Mouse (Mus musculus): ENCODE results near the gene Snx1.

Gene Snx1

DNA sequence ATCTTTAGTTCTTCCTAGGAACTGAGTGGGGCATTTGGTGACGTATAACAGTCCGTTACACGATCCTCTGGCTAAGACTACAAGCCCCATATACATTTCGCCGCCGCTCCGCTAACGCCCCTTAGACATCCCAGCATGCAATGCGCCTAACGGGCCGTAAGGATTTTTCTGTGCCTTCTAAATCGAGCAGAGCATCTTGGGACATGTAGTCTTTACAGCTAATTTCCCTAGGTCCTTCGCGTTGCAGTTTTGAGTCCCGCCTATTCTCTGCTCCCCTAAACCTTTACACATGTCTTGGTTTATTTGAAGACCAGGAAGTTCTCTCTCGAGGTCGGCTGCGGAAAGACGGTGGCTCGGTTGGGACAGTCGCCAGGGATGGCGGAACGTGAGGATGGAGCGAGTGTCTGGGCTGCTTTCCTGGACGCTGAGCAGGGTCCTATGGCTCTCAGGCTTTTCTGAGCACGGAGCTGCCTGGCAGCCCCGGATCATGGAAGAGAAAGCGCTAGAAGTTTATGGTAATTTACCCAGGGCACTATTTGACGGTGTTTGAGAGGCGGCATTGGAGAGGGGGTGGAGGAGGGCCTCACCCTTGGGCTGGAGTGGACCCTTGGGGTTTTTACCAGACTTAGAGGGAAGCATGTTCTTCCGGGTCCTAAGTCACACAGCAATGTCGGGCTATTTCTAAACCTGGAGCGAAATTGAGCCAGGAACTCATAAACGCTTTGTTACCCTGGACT, at the start of gene Snx1, which contains the start of gene Ciao2a:
TSS of gene Snx1 (minus strand) at position 132 of the 737 bp plus-strand sequence.
TSS of gene Ciao2a (plus strand) at position 156 of the 737 bp plus-strand sequence.
- in situ Hi-C loops (cut with MboI) = no loop called here

DNA sequence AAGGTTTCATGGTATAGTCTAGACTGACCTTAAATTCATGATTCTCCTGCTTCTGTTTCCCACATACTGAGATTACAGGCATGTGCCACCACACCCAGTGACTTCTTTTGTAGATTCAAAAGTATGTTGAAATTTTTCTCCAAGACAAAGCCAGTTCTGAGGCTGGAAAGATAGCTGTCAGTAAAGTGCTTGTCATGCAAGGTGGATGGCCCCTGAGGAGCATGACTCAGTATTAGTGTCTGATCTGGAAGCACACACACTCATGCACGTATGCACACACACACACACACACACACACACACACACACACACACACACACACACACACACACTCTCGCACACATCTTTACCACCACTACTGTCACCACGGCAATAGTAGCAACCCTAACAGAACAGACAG, 48.6 kb upstream of the Snx1 start:
- in situ Hi-C loops (cut with MboI) = no loop called here

DNA sequence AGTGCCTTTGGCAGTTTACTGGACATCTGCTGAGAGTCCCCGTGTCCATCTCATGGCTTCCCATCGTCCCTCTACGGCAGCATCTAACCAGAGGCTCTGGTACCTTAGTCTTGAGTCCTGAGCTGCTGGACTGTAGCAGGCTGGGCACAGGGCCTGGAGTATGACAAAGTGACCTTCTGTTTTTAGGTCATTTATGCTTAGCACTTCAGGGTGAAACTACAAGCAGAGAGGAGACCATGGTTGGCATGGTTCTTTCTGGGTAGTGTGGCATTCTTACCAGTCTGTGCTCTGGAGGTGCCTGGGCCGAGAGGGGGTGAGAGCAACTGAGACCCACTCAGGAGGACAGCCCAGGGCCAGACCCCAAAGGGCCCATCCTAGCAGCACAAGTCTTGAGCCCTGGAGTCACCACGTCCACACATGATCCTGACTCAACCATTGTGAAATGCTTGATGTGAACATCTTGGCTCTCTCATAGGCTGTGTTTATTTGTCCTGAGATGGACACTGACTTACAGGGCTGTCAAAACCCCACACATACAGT, 47.0 kb upstream of the Snx1 start:
- in situ Hi-C loops (cut with MboI) = no loop called here

DNA sequence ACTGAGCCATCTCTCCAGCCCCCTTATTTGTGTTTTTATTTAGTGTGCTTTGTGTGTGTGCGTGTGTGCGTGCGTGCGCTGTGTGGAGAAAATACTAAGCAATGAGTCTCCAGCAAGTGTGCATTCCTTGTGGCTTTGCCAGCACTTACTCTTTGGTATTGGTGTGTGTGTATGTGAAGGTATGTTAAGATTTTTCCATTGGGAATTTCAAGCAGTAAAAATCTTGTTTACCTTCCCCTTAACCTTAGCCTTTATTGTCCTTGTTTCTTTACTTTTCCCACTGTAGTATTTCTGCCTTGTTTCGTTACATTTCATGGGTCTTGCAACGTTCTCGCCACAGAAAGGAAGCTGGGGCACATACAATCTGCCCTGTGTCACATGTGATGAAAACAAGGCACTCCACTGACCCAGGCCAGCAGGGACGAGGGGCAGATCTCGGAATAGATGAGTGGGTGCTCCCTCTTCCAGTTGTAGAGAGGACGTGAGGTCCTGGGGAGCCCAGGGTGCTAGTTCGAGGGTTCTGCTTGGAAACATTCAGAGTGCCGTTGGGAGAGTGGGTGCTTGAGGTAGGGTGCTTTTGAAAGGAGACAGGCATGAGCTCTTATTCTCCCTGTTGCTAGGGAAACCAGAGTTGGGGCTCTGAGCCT, 45.0 kb upstream of the Snx1 start:
- in situ Hi-C loops (cut with MboI) = no loop called here

DNA sequence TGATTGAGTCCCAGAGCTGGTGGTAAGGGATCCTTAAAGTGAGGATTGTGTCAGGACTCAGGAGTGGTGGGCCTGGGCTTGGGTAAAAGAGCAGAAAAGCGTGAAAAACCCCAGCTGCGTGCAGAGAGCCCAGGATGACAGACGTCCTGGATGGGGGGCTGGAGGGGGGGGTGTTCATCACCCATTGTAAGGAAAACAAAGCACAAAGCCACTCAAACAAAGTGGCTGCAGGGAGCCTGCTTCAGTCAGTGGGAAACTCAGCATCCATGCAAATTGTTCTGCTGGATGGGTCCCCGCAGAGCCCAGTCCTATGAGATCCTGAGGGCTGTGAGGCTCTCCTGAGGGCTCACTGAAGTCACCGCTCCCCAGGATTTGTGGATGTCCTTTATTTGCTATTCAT, 44.1 kb upstream of the Snx1 start:
- in situ Hi-C loops (cut with MboI) = no loop called here

DNA sequence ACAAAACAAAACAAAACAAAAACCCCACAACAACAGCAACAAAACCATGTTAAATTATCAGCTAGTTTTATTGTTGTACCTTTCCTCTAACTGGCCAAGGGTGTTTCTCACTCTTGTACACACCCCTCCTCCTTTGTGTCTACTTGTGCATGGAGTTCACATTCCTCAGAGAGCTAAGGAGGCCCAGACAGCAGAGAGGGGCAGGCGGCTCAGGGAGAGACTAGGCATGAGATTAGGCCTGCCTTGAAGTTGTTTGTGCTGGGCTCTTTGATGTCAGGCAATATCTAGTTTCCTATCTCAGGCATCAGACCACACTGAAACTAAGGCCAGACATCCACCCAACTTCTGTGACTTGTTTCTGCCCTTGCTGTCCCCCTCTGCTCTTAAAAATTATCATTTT, 41.8 kb upstream of the Snx1 start:
- in situ Hi-C loops (cut with MboI) = no loop called here

DNA sequence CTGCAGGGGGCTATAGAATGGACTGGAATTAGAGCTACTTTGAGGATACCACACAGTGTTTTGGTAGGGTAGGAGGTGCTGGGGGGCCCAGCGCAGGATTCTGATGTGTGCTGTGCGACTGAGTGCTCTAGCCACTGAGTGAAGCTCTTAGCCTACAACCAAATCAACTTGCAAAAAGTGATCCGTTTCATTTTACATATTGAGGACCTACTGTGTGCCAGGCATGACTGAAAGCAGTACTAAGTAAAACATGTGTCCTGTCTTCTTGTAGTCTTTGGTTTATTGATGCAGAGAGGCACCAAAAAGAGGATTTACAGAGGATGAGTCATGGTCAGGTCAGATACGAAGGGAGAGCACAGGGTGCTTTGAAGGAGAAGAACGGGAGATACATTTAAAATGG, 40.8 kb upstream of the Snx1 start:
- in situ Hi-C loops (cut with MboI) = no loop called here

DNA sequence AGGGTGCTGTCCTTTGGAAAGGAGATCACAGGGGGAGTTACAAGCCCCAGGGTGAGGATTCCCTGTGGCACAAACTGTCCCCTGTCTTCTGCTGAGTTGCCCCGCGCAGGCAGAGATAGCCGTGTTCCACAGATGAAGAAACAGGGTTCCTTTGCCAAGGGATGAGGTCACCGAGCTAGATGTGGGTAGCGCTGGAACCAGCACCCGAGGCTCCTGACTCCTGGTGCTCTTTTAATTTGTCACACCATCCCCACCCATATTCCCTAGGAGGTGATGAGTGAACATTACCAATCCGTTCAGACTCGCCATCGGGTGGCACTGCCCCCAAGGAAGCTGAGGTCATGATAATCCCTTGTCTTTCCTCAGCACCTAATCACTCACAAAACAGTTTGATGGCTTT, 36.6 kb upstream of the Snx1 start:
- in situ Hi-C loops (cut with MboI) = no loop called here

DNA sequence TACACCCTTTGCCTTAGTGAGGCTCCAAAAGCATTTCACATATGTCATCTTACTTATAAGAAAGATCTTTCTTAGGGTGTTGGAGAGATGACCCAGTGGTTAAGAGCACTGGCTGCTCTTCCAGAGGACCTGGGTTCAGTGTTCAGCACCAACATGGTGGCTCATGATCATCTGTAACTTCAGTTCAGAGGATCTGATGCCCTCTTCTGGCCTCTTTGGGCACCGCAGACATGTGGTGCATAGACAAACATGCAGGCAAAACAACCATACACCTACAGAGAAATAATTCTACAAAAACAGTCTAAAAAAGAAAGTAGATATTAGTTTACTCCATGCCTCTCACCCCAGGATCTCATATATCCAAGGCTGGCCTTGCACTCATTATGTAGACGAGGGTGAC, 33.8 kb upstream of the Snx1 start:
- in situ Hi-C loops (cut with MboI) = no loop called here

DNA sequence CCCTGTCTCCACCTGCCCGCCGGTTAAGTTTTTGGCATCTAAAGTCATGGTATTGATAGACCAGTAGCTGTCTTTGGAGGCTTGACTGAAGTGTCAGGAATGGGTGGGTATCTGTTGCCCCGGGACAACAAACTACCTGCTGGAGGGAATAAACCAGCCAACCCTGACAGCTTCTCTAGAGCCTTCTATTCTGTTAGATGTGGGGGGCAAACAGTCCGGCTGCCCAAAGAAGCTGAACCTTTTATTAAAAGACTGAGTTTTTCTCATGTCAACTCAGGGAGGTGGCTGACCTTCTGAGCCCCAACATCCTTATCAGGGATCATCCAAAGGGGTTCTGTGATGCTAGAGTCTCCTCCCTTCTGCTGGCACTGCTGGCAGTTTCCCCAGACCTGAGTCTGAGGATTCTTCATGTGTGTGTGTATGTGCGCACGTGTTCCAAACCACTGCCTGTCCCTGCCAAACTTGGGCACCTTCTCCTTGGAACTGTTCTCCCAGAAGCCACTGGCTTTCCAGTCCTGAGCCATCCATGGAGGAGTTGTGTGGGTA, 32.6 kb upstream of the Snx1 start:
- in situ Hi-C loops (cut with MboI) = no loop called here

DNA sequence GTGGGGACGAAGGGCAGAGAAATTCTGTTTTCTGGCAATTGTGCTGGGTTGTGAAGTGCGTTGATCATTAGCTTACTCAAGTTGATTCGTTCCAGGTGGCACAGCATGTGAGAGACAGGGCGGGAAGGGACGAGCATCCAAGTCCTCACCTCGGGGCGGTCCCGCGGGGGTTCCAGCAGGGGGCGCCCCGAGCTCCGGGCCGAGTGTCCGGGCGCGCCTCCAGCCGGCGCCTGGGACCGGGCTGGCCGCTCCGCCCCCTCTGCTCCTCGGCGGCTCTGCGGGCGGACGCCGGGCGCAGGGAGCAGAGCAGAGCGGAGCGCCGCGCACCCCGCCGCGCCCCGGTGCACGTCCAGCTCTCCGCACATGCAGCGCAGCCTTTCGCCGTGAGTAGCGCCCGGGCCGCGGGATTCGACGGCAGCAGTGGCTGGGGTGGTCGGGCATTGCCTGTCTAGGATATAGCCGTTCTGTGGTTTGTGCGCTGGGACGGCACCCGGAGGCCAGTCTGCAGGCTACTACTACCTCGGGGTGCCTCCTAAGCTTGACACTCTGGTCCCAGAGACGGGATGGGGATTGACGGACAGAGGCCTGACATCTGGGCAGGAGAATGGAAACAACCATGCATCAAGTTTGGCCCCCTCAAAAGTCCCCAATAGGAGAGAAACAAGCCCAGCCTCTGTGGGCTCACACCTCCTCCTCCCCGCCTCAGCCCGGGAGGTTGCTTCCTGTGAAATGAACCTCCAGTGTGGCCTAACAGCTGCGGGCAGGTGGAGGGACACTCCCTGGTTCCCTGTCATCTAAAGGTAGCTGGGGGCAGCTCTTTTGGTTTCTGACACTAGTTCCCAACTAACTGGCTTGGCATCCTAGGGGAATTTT, 31.8 kb upstream of the Snx1 start, which contains the start of gene Dapk2:
TSS of gene Dapk2 (plus strand) at position 266 of the 873 bp plus-strand sequence.
- in situ Hi-C loops (cut with MboI) = no loop called here

DNA sequence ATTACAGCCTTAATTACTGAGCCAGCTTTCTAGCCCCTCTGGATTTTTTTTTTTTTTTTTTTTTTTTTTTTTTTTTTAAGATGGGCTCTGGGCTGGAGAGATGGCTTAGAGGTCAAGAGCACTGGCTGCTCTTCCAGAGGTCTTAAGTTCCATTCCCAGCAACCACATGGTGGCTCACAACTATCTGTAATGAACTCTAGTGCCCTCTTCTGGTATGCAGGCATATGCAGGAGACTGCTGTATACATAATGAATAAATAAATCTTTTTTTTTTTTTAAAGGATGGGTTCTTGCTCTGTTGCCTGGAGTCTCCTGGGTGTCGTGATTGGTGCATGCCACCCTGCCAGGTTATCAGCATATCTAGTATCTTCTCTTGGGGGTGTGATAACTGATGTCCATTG, 29.1 kb upstream of the Snx1 start:
- in situ Hi-C loops (cut with MboI) = no loop called here

DNA sequence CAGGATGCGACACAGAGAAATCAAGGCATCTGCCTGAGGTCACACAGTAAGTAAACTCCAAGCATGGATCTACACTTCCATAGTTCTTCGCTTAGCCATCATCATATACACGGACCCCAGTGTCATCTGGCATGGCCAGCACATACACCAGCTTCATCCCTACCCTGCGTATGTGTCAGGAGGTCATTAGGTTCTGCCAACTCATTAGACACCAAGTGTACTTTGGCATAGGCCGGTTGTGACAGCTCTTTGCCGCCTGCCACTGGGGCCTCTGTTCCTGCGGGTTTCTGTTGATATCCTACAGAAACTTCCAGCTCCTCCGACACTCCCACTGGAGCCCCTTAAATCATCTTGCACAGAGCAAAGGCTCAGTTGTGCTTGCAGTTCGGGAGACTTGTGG, 27.6 kb upstream of the Snx1 start:
- in situ Hi-C loops (cut with MboI) = no loop called here

DNA sequence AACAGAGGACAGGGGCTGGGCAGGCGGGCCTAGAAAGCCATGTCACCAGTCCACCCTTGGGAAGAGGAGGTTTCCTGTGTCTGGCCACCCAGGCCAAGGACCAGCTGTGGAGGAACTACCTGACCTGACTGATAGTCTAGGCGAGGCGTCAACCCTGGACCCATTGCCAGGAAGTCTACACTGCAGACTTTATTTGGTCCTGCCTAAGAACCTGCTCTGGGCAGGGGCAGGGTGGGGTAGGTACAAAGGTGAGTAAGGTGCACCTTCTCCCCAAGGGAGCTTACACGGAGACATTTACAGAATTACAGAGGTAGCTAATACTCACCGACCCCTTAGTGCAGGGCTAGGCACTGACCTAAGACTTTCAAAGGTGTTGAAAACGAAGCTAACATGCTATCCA, 27.2 kb upstream of the Snx1 start:
- in situ Hi-C loops (cut with MboI) = no loop called here

DNA sequence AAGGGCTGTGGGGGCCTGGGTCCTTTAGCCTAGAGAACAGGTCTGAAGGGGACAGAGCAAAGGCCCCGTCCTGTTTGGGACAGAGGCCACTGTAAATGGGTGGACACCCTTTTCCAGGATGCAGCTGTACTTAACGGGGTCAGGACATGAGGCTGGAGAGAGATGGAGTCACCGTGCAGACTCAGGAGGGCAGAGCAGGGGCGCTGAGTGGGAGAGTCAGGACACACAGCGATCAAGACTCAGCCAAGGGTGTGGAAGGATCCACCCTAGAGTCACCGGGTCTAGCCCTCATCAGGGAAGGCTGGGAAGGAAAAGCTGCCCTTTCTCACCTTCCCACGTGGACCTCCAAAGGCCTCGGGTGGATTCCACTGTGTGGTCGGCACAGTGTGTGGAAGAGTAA, 25.6 kb upstream of the Snx1 start:
- in situ Hi-C loops (cut with MboI) = no loop called here

DNA sequence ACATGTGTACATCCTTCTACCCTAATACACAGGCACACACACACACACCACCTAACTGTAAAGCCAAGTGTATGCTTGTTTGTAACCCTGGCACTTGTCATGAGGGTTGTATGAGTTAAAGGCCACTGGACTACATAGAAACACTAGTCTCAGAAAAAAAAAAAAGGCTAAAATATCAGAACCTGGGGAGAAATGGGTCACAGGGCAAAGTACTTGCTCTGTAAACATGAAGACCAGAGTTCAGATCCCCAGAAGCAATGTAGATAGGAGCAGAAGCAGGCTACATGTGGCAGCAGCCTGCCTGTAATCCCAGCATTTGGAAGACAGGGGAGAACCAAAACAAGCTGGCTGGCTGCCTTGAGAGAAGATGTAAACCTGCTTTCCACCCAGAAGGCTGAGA, 19.8 kb upstream of the Snx1 start:
- in situ Hi-C loops (cut with MboI) = no loop called here

DNA sequence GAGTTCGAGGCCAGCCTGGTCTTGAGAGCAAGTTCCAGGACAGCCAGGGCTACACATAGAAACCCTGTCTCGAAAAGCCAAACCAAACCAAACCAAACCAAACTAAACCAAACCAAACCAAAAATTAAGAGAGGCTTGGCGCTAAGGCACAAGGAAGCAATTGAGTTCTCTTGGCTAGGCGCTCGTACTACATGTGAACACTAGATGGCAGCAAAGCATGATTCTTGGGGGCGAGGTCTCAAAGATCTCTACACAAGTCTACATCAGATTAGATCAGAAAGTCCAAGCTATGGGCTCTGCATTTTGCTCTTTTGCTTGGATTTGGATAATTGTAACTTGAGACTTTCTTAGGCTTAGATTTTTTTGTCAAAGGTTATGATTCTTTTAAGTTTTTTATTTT, 17.9 kb upstream of the Snx1 start:
- in situ Hi-C loops (cut with MboI) = no loop called here

DNA sequence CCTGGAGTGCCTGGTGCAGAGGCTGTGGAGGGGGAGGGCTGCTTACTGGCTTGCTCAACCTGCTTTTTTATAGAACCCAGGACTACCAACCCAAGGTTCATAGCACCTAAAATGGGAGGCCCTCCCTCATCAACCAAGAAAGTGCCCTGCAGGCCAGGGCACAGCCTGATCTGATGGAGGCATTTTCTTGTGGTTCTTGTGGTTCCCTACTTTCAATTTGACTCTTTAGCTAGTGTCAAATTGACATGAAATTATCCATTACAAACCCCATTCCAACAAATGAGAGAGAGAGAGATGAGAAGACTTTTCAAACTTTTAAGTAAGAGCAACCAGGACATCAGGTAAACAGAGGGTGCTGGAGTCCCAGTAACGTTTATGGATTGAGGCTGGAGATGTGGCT, 15.9 kb upstream of the Snx1 start:
- in situ Hi-C loops (cut with MboI) = no loop called here

DNA sequence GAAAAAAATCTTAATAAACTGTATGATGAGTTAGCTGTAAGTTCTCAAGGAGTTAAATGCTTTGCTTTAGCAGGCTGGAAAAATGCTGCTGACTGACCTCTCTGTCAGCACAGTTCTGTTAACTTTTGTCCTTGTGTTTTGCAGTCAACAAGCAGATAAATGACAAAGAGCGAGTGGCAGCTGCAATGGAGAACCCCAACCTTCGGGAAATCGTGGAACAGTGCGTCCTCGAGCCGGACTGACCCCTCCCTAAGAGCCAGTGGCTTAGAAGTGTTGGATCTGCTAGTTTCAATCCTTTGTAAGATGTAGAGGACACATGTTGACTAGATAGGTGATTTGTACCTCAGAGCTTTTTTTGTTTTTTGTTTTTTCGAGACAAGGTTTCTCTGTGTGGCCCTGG, 11.8 kb upstream of the Snx1 start:
- in situ Hi-C loops (cut with MboI) = no loop called here

DNA sequence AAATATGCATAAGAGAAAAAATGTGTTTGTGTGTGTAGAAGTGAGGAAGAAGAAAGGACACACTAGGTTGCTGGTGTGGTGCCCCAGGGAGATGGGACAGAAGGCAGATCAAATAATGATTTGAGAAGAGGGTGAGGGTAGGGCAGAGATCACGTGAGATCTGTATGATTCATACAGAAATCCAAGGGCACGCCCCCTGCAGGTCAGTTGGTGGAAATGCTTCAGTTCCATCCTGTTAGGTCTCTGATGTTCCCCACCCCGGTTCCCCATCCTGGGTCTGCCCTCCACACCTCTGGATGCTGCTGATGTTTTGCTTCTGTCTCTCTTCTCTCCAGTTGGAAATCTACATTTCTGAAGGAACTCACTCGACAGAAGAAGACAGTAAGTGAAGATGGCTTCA, 9.6 kb upstream of the Snx1 start:
- in situ Hi-C loops (cut with MboI) = no loop called here

DNA sequence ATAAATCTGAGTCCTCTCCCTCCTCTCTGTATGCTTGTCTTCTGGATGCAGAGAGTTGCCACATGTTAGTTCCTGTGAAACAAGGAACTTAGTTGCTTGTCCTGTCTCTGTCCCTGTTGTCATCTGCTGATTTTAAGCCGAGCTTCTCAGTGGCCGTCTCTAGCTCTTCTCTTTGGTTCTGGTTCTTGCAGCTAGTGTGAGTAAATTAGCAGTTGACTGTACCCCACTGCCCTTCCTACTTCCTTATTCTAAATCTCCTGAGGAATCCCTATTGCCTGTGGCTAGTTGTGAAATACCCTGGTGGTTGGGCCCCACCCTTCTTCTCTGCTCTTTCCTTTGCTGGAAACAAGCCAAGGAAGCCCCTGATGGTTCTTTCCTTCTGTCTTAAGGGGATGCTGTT, 5.1 kb upstream of the Snx1 start:
- in situ Hi-C loops (cut with MboI) = no loop called here

DNA sequence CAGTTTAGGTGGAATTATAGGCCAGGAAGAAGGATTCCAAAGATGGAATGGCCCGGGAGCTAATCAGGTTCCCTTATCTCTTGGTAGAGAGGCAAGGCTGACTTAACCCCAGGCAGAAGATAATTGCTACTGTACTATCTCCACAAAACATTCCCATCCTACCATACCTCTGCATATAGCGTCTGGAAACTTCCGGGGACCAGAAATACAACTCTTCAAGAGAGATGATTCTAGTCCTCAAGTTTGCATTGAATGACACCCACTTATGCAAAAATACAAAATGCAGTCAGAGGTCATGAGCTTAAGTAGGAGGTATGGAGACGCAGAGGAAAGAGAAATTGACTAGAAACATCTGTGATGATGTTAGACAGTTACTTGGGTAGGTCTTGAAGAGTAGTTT, 1.5 kb upstream of the Snx1 start:
- in situ Hi-C loops (cut with MboI) = no loop called here
